Mouse (Mus musculus) liver, embryonic 13.5 days (tissue): Measurements from ENCODE around the gene Gm16253. TPM values are rescaled to one million over a fixed set of nuclear protein-coding genes. Genes with fewer than 3 reads are reported as not detected.
"Not testable (repeated sequence)": the region's sequence is repeated elsewhere in the genome, so short reads cannot be mapped to it uniquely, and the experiment has no call there.

Source experiments
- ATAC-seq: fragments of 200-750 bp; cut with Nextera tagmentation; 2 replicates; pipeline ENCODE4 v1.8.0; 2017; ENCODE audit warnings: low read depth, mild to moderate bottlenecking, moderate number of reproducible peaks, moderate library complexity
- DNase-seq: peaks from one replicate; pipeline ENCODE4 v3.0.0; 2022
- H3K27ac ChIP-seq: fragments of 300-500 bp; sonication (generic); 2 replicates; pipeline ENCODE4 v1.5.1; 2015; ENCODE audit warnings: moderate library complexity, mild to moderate bottlenecking, inconsistent platforms
- H3K27me3 ChIP-seq: fragments of 300-500 bp; sonication (generic); 2 replicates; pipeline ENCODE4 v1.6.1; 2015; ENCODE audit warnings: mild to moderate bottlenecking, inconsistent platforms
- H3K36me3 ChIP-seq: fragments of 300-500 bp; sonication (generic); 2 replicates; pipeline ENCODE4 v1.6.1; 2015; ENCODE audit warnings: mild to moderate bottlenecking, inconsistent platforms
- H3K4me1 ChIP-seq: fragments of 300-500 bp; sonication (generic); replicated peaks from 2 replicates; pipeline ENCODE4 v1.6.1; 2015; ENCODE audit warnings: inconsistent platforms
- H3K4me2 ChIP-seq: fragments of 300-500 bp; sonication (generic); 2 replicates; pipeline ENCODE4 v1.6.1; 2015; ENCODE audit warnings: inconsistent platforms, mild to moderate bottlenecking, moderate library complexity
- H3K4me3 ChIP-seq: fragments of 300-500 bp; sonication (generic); replicated peaks from 2 replicates; pipeline ENCODE4 v1.5.1; 2015; ENCODE audit warnings: mild to moderate bottlenecking, inconsistent platforms
- H3K9ac ChIP-seq: fragments of 300-500 bp; sonication (generic); 2 replicates; pipeline ENCODE4 v1.6.1; 2015; ENCODE audit warnings: mild to moderate bottlenecking, inconsistent platforms
- H3K9me3 ChIP-seq: fragments of 300-500 bp; sonication (generic); replicated peaks from 2 replicates; pipeline ENCODE4 v1.6.1; 2016; ENCODE audit warnings: inconsistent platforms
- WGBS: fragments of 180-500 bp; shearing (Covaris S2); methylation state at CpG from one replicate; pipeline ENCODE4 v1.1.7; 2015; ENCODE audit not compliant: insufficient replicate concordance; 5-methylcytosine and 5-hydroxymethylcytosine counted together
- polyA plus RNA-seq: library from polyadenylated mRNA; unstranded; fragments of >200 nt; fragmentation: Nextera tagmentation; extraction: Ambion mirVana; gene quantifications from 2 replicates; pipeline ENCODE4 v1.2.1, GENCODE M21; 2015

Gene Gm16253
- polyA plus RNA-seq, 1 experiment from 2014 or later, result not detected

DNA sequence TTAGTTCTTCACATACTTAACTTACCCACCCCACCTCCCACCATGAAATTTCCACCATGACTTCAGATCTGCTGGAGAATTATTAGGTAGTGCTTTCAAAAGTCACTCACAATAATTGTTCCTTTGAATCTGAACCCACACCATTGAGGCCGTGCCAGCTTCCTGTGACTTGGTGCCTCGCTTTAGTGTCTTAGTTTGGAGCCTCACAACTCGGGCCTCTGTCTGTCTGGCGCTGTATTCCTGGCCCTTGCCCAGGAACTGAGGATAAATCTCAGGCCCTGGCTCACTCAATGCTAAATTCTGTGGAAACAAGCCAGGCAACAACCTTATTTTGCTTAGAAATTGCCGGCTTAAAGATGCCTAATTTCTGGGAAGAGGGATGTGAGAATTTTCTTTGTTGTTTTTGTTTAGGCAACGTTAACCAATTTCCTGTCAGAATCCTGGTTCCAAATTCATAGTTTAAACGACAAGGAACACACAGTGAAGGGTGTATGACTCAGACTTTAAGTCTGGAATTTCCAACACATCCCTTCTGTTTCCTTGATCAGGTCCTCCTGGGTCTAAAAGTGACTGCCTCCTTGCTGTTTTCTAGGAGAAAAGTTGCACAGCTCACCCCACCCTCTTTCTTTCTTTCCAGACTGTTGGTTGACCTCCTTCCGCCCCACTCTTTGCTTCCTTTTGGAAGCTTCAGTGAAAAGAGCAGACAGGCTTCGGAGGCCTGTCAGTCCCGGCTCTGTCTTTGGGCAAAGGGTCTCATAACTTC lies 25.3 kb downstream of the Gm16253 start:
- no peak for DNase-seq
- Histone ChIP-seq H3K9me3 (no peaks in the 10 kb centered on the region), H3K4me1 (peaks cover 32% of the 10 kb centered on the region), H3K27me3 (peaks cover 64% of the 10 kb centered on the region), H3K36me3 (no peaks in the 10 kb centered on the region), H3K9ac (peak overlapping the region; percentile 71; the same call in 1 of the 2 replicates), H3K27ac (no peak overlapping the region; the same call in 1 of the 2 replicates), H3K4me3 (peak overlapping the region; percentile 67), H3K4me2 (peak overlapping the region; percentile 85)
- 45% methylated on average over 10 of the region's 10 CpGs for WGBS
- no peak for ATAC-seq

- WGBS, result 49% methylated on average over 5 of the region's 5 CpGs
- H3K9me3 ChIP-seq, result no peaks in the 10 kb centered on the region
- peaks cover 26% of the 10 kb centered on the region for H3K4me1 ChIP-seq
- H3K4me3 ChIP-seq, result no peak overlapping the region; the same call in 1 of the 2 replicates
- H3K36me3 ChIP-seq, result no peaks in the 10 kb centered on the region
- no peak for ATAC-seq
- peak overlapping the region; percentile 85 for H3K4me2 ChIP-seq
- peaks cover 58% of the 10 kb centered on the region for H3K27me3 ChIP-seq
- DNase-seq, result no peak
- H3K9ac ChIP-seq, result 0 out of 2 replicates have a peak overlapping the region, but pooled peaks have one; percentile 4
- no peak overlapping the region; the same call in 1 of the 2 replicates for H3K27ac ChIP-seq
Observed at GRCm38 (mm10) chr3:96602704-96603084, 25.9 kb downstream of the Gm16253 start.

- Histone ChIP-seq H3K9me3 (no peaks in the 10 kb centered on the region), H3K27me3 (peaks cover 52% of the 10 kb centered on the region), H3K4me2 (no peak overlapping the region), H3K36me3 (no peaks in the 10 kb centered on the region), H3K27ac (no peak overlapping the region), H3K4me1 (peaks cover 20% of the 10 kb centered on the region), H3K4me3 (no peak overlapping the region), H3K9ac (no peak overlapping the region)
- ATAC-seq, result no peak
- no peak for DNase-seq
- WGBS, result 70% methylated on average over 5 of the region's 5 CpGs
Observed at GRCm38 (mm10) chr3:96603311-96603710, 26.5 kb downstream of the Gm16253 start.

- WGBS, result 75% methylated on average over 4 of the region's 4 CpGs
- not testable (repeated sequence) for H3K9me3 ChIP-seq, H3K4me3 ChIP-seq, ATAC-seq, DNase-seq, H3K27ac ChIP-seq, H3K4me2 ChIP-seq, H3K9ac ChIP-seq, H3K4me1 ChIP-seq, H3K36me3 ChIP-seq
- H3K27me3 ChIP-seq, result peaks cover 25% of the 10 kb centered on the region
Observed at GRCm38 (mm10) chr3:96606007-96606406, 29.2 kb downstream of the Gm16253 start.

- WGBS, result 78% methylated on average over 4 of the region's 4 CpGs
- ATAC-seq, result no peak
- Histone ChIP-seq H3K9me3 (no peaks in the 10 kb centered on the region), H3K4me1 (peaks cover under 1% of the 10 kb centered on the region), H3K27me3 (peaks cover 19% of the 10 kb centered on the region), H3K36me3 (no peaks in the 10 kb centered on the region), H3K4me2 (no peak overlapping the region), H3K9ac (no peak overlapping the region), H3K4me3 (no peak overlapping the region), H3K27ac (no peak overlapping the region)
- no peak for DNase-seq
Observed at GRCm38 (mm10) chr3:96606618-96607017, 29.8 kb downstream of the Gm16253 start.

DNA sequence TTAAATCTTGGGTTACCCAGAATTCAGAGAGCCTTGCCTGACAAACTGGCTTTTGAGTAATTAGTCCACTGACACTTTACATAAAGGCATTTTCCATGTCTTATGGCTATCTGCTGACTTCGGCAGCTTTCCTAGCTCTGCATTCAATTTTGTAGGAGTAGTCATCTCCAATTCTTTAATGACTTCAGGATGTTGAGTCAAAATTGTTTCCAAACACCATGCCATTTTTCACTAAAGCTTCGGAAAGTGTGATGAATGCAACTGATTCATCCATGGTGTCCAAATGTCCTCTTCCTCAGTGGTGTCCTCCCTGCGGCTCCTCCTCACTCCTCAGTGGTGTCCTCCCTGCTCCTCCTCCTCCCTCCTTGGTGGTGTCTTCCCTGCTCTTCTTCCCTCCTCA lies 41.2 kb downstream of the Gm16253 start:
- DNase-seq, result no peak
- Histone ChIP-seq H3K4me1 (no peaks in the 10 kb centered on the region), H3K36me3 (peaks cover 14% of the 10 kb centered on the region), H3K4me2 (no peak overlapping the region), H3K27me3 (no peaks in the 10 kb centered on the region), H3K9me3 (no peaks in the 10 kb centered on the region), H3K9ac (no peak overlapping the region), H3K4me3 (no peak overlapping the region), H3K27ac (no peak overlapping the region)
- 82% methylated on average over 3 of the region's 3 CpGs for WGBS
- no peak for ATAC-seq

DNA sequence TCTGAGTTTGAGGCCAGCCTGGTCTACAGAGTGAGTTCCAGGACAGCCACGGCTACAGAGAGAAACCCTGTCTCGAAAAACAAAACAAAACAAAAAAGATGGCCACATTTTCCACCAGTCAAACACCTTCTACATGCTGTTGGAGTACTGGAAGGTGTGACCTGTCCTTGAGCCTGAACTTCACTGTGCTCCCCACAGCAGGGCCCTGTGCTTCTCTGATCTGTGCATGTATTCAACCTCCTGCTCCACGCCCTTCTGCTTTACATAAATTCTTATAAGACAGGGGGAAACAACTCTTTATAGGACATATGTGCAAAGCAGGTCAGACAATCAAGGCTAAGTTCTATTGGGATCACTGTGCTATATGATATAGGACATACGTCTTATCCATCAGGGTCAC lies 46.4 kb downstream of the Gm16253 start:
- Histone ChIP-seq H3K4me3 (no peak overlapping the region), H3K4me1 (no peaks in the 10 kb centered on the region), H3K27me3 (no peaks in the 10 kb centered on the region), H3K9ac (no peak overlapping the region), H3K9me3 (no peaks in the 10 kb centered on the region), H3K4me2 (no peak overlapping the region), H3K27ac (no peak overlapping the region), H3K36me3 (peaks cover 25% of the 10 kb centered on the region)
- 81% methylated on average over 4 of the region's 4 CpGs for WGBS
- no peak for DNase-seq
- no peak for ATAC-seq

- H3K4me2 ChIP-seq, result peak within 1 kb of the TSS; percentile 81
- peaks cover 29% of the 10 kb centered on the region for H3K36me3 ChIP-seq
- H3K27me3 ChIP-seq, result no peaks in the 10 kb centered on the region
- DNase-seq (peak; percentile 93), ATAC-seq (peak; percentile 93)
- WGBS, result 1% methylated on average over 48 of the region's 48 CpGs
- no peaks in the 10 kb centered on the region for H3K9me3 ChIP-seq
- H3K4me1 ChIP-seq, result peaks cover 35% of the 10 kb centered on the region
- H3K4me3 ChIP-seq, result peak within 1 kb of the TSS; percentile 74
- H3K9ac ChIP-seq, result peak within 1 kb of the TSS; percentile 83
- peak within 1 kb of the TSS; percentile 56; the same call in 1 of the 2 replicates for H3K27ac ChIP-seq
Observed at GRCm38 (mm10) chr3:96629729-96630600, 53.2 kb downstream of the Gm16253 start, which contains the start of gene Rbm8a. Gene Rbm8a, plus strand, starts transcription at chr3:96629933.

Other genes with a start within 250 kb of the Gm16253 start
- not detected in 2 replicates for gene BC107364, start 124.7 kb upstream of the Gm16253 start, polyA plus RNA-seq
- gene Hfe2, start 51.8 kb upstream of the Gm16253 start, polyA plus RNA-seq, result 1.3 and 1.7 TPM in 2 replicates
- 29.7 and 29.9 TPM in 2 replicates for gene Txnip, start 19.0 kb upstream of the Gm16253 start, polyA plus RNA-seq
- 13.0 and 13.5 TPM in 2 replicates for gene Polr3gl, start 17.2 kb downstream of the Gm16253 start, polyA plus RNA-seq
- gene Ankrd34a, start 19.7 kb downstream of the Gm16253 start, polyA plus RNA-seq, result 0.12 and 0.14 TPM in 2 replicates
- 0.73 and 0.87 TPM in 2 replicates for gene Lix1l, start 24.2 kb downstream of the Gm16253 start, polyA plus RNA-seq
- gene Rbm8a, start 52.9 kb downstream of the Gm16253 start, polyA plus RNA-seq, result 78.8 and 87.7 TPM in 2 replicates
- 19.8 and 22.2 TPM in 2 replicates for gene Pex11b, start 58.4 kb downstream of the Gm16253 start, polyA plus RNA-seq
- 0.02 TPM in 1 of 2 replicates, not detected in the other for gene Gm42957, start 58.5 kb downstream of the Gm16253 start, polyA plus RNA-seq
- 0.13 and 0.24 TPM in 2 replicates for gene Itga10, start 68.6 kb downstream of the Gm16253 start, polyA plus RNA-seq
- 0.38 and 0.59 TPM in 2 replicates for gene Ankrd35, start 93.1 kb downstream of the Gm16253 start, polyA plus RNA-seq
- 6.1 and 8.5 TPM in 2 replicates for gene Pias3, start 119.4 kb downstream of the Gm16253 start, polyA plus RNA-seq
- 0.94 and 1.0 TPM in 2 replicates for gene Nudt17, start 131.6 kb downstream of the Gm16253 start, polyA plus RNA-seq
- 25.5 and 27.6 TPM in 2 replicates for gene Polr3c, start 150.6 kb downstream of the Gm16253 start, polyA plus RNA-seq
- 29.7 and 36.5 TPM in 2 replicates for gene Rnf115, start 150.7 kb downstream of the Gm16253 start, polyA plus RNA-seq